Mouse (Mus musculus): ENCODE results near the gene Il17rd. TPM values are rescaled to one million over a fixed set of nuclear protein-coding genes. Genes with fewer than 3 reads are reported as not detected.

Gene Il17rd
- 3.0 TPM for polyA plus RNA-seq (2014; fragmentation: Illumina TruSeq; extraction: RNeasy Lipid Tissue Mini Kit (QIAGEN cat#74804); ENCODE audit: low read depth, low replicate concordance)

GRCm38 (mm10) chr14:27038783-27039182 is at the start of gene Il17rd:
TSS of gene Il17rd (plus strand) at chr14:27038941.

GRCm38 (mm10) chr14:26994211-26994741 is 44.5 kb upstream of the Il17rd start, which contains the start of gene Hesx1:
TSS of gene Hesx1 (plus strand) at chr14:26994416.

GRCm38 (mm10) chr14:27114362-27115274 is 75.9 kb downstream of the Il17rd start, which contains the start of gene Arhgef3:
TSS of gene Arhgef3 (plus strand) at chr14:27114899.

Other genes with a start within 250 kb of the Il17rd start
- 1.4 TPM for gene Asb14, start 144.4 kb upstream of the Il17rd start, polyA plus RNA-seq (2014; fragmentation: Illumina TruSeq; extraction: RNeasy Lipid Tissue Mini Kit (QIAGEN cat#74804); ENCODE audit: low read depth, low replicate concordance)
- gene Appl1, start 67.7 kb upstream of the Il17rd start, polyA plus RNA-seq (2014; fragmentation: Illumina TruSeq; extraction: RNeasy Lipid Tissue Mini Kit (QIAGEN cat#74804); ENCODE audit: low read depth, low replicate concordance): 143 TPM
- gene Hesx1, start 44.5 kb upstream of the Il17rd start, polyA plus RNA-seq (2014; fragmentation: Illumina TruSeq; extraction: RNeasy Lipid Tissue Mini Kit (QIAGEN cat#74804); ENCODE audit: low read depth, low replicate concordance): not detected
- gene Arhgef3, start 76.0 kb downstream of the Il17rd start, polyA plus RNA-seq (2014; fragmentation: Illumina TruSeq; extraction: RNeasy Lipid Tissue Mini Kit (QIAGEN cat#74804); ENCODE audit: low read depth, low replicate concordance): 79.2 TPM

All from adrenal gland, adult 10 weeks (tissue).